In the genomic region with DNA sequence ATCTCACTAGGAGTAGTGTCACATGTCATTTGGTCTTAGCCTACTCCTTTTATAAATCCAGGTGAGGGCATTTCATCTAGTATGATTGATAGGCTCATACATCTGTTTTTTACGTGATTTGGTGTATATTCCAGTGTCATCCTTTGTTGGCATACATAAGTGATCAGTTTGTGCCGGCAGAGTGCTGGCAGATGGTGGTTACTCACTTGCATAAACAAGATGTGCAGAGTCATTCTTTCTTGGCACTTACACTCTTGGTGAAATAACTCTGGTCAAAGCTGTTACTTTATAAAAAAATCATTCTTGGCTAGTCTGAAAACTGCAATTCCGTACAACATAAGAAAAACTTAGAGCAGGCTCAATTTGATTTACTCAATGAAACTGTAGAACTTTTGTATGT, we compare ENCODE assay signal across 9 mouse cellular contexts.
DNase-seq lines count a peak whose midpoint lies in the region.
"Had no signal": no experiment of that assay in that cellular context is flagged by ENCODE, and none has a peak within 500 bp of the region (broad histone marks: within the 10 kb centered on the region; RNA-seq: fewer than 3 reads in every experiment).

No protein-coding gene starts in this region.

- peak; percentile 6 for DNase-seq in gastrocnemius, adult 18-20 months (ENCODE audit: low spot score)
- DNase-seq in gastrocnemius, postnatal 36 days = no peak
- DNase-seq in right cerebral cortex, adult 18-20 months = peak; percentile 70
- no peak for DNase-seq in right cerebral cortex, postnatal 4 days
- peak; percentile 40 to 64 for DNase-seq in layer of hippocampus, adult 8-10 months (ENCODE audit: low spot score in 2 of 2)
- DNase-seq in embryo, embryonic 9.5 days (ENCODE audit: extremely low spot score) = no peak
- no peak for DNase-seq in natural killer cell, adult 2 months (ENCODE audit: low spot score in 2 of 2)
- DNase-seq: gastrocnemius, postnatal 25 days; heart, postnatal 14 days had no signal

- intact Hi-C loops in gastrocnemius, postnatal 36 days (cut with DNase I) = no loop called here

Comparison
In these comparisons a context has a peak if more than half of its experiments do, and no peak if none do; other contexts are left out.
1. DNase-seq: peak in gastrocnemius, adult 18-20 months (single experiment), right cerebral cortex, adult 18-20 months (single experiment) and layer of hippocampus, adult 8-10 months (2 of 2); none in gastrocnemius, postnatal 36 days (0 of 2), right cerebral cortex, postnatal 4 days (single experiment), embryo, embryonic 9.5 days (single experiment) and natural killer cell, adult 2 months (0 of 2).